Mouse (Mus musculus) heart, adult 18-20 months (tissue): ENCODE measurements around the gene Fign. TPM values are rescaled to one million over a fixed set of nuclear protein-coding genes. Genes with fewer than 3 reads are reported as not detected.

Experiments used
- DNase-seq, 2 experiments: peaks; one replicate each; pipeline ENCODE4 v3.0.0; 2021 to 2022; ENCODE audit warnings: mixed read lengths in 1 of 2
- total RNA-seq, 2 experiments: library from RNA; stranded (reverse); gene quantifications; 2 replicates each; pipeline ENCODE4 v1.2.3; 2021

Gene Fign
- total RNA-seq, 2 experiments from 2014 or later, result 6.3 to 9.1 TPM

GRCm38 (mm10) chr2:64059477-64059876 is 38.4 kb downstream of the Fign start:
- peak in 1 of 2 experiments; percentile 46 for DNase-seq

- DNase-seq, result no peak
These were observed 49.7 kb downstream of the Fign start for GRCm38 (mm10) chr2:64048142-64048541.

GRCm38 (mm10) chr2:64043099-64043498 is 54.7 kb downstream of the Fign start:
- peak; percentile 63 to 71 for DNase-seq

- DNase-seq, result no peak
These were observed 62.4 kb downstream of the Fign start for GRCm38 (mm10) chr2:64035393-64035792.

- DNase-seq, result no peak
These were observed 64.0 kb downstream of the Fign start for GRCm38 (mm10) chr2:64033871-64034270.

- no peak for DNase-seq
These were observed 71.9 kb downstream of the Fign start for GRCm38 (mm10) chr2:64025961-64026360.

GRCm38 (mm10) chr2:63994304-63995023 is 103.4 kb downstream of the Fign start:
- no peak for DNase-seq

- DNase-seq, result no peak
These were observed 112.4 kb downstream of the Fign start for GRCm38 (mm10) chr2:63985426-63985825.

- peak; percentile 49 to 77 for DNase-seq
These were observed 115.5 kb downstream of the Fign start for GRCm38 (mm10) chr2:63982351-63982751.

GRCm38 (mm10) chr2:63981449-63981848 is 116.4 kb downstream of the Fign start:
- DNase-seq, result peak in 1 of 2 experiments; percentile 12

GRCm38 (mm10) chr2:63969633-63970032 is 128.2 kb downstream of the Fign start:
- DNase-seq, result no peak

- DNase-seq, result no peak
These were observed 166.8 kb downstream of the Fign start for GRCm38 (mm10) chr2:63931041-63931440.

GRCm38 (mm10) chr2:63926481-63927097 is 171.2 kb downstream of the Fign start:
- DNase-seq, result no peak

GRCm38 (mm10) chr2:63925721-63926235 is 172.1 kb downstream of the Fign start:
- DNase-seq, result peak; percentile 3 to 4
